Mouse (Mus musculus) myocyte (in vitro differentiated cells): ENCODE results near the gene Alkbh1. TPM values are rescaled to one million over a fixed set of nuclear protein-coding genes. Genes with fewer than 3 reads are reported as not detected.
A peak's percentile ranks its signal among the peaks of the same experiment; 100 is the strongest.
"Not testable (repeated sequence)": the region's sequence is repeated elsewhere in the genome, so short reads cannot be mapped to it uniquely, and the experiment has no call there.

ENCODE experiments used
- H3K27me3 ChIP-seq: one replicate; pipeline ENCODE4 v1.6.1; 2011; ENCODE audit not compliant: control insufficient read depth, insufficient read depth, insufficient read length
- H3K36me3 ChIP-seq: one replicate; pipeline ENCODE4 v1.6.1; 2011; ENCODE audit not compliant: control insufficient read depth, insufficient read depth
- H3K4me2 ChIP-seq: one replicate; pipeline ENCODE4 v1.6.1; 2011; ENCODE audit warnings: low read depth, control low read depth
- H3K4me3 ChIP-seq: one replicate; pipeline ENCODE4 v1.5.1; 2011; ENCODE audit warnings: mild to moderate bottlenecking, control low read depth, moderate library complexity
- H3K79me2 ChIP-seq: one replicate; pipeline ENCODE4 v1.6.1; 2011; ENCODE audit not compliant: control insufficient read depth, insufficient read depth
- H3ac ChIP-seq: one replicate; pipeline ENCODE4 v1.6.1; 2011; ENCODE audit not compliant: control insufficient read depth, insufficient read length
- CEBPB ChIP-seq: IDR thresholded peaks from 2 replicates; pipeline ENCODE4 v1.6.1; 2011; ENCODE audit warnings: mild to moderate bottlenecking, moderate library complexity; ENCODE audit not compliant: poor library complexity, insufficient read depth, severe bottlenecking
- E2F4 ChIP-seq: IDR thresholded peaks from one replicate; pipeline ENCODE4 v1.6.1; 2011; ENCODE audit warnings: mild to moderate bottlenecking, control low read depth, moderate library complexity; ENCODE audit not compliant: insufficient read depth
- MAX ChIP-seq: IDR thresholded peaks from one replicate; pipeline ENCODE4 v1.6.1; 2011; ENCODE audit warnings: low read depth, mild to moderate bottlenecking, control low read depth
- MYOD1 ChIP-seq, 3 experiments: IDR thresholded peaks; one replicate each; pipeline ENCODE4 v1.6.1; 2011; ENCODE audit warnings: control low read depth in 2 of 3, low read depth in 2 of 3, mild to moderate bottlenecking in 2 of 3, moderate library complexity in 1 of 3; ENCODE audit not compliant: insufficient read length in 2 of 3, control insufficient read depth in 1 of 3
- MYOG ChIP-seq, 3 experiments: IDR thresholded peaks; one replicate each; pipeline ENCODE4 v1.6.1; 2011; ENCODE audit warnings: control low read depth in 2 of 3, low read depth in 2 of 3, mild to moderate bottlenecking in 2 of 3; ENCODE audit not compliant: insufficient read length in 2 of 3, control insufficient read depth in 1 of 3, insufficient read depth in 1 of 3
- POLR2A ChIP-seq: IDR thresholded peaks from one replicate; pipeline ENCODE4 v1.6.1; 2011; ENCODE audit warnings: low read depth, mild to moderate bottlenecking, control low read depth, moderate library complexity; ENCODE audit not compliant: insufficient read length
- POLR2AphosphoS2 ChIP-seq: IDR thresholded peaks from one replicate; pipeline ENCODE4 v1.6.1; 2011; ENCODE audit warnings: low read depth, control low read depth; ENCODE audit not compliant: insufficient read length
- REST ChIP-seq: IDR thresholded peaks from one replicate; pipeline ENCODE4 v1.6.1; 2011; ENCODE audit warnings: mild to moderate bottlenecking, control low read depth, moderate library complexity; ENCODE audit not compliant: insufficient read depth, insufficient read length
- SRF ChIP-seq: IDR thresholded peaks from one replicate; pipeline ENCODE4 v1.6.1; 2011; ENCODE audit warnings: low read depth; ENCODE audit not compliant: control insufficient read depth, insufficient read length
- TCF12 ChIP-seq: IDR thresholded peaks from one replicate; pipeline ENCODE4 v1.6.1; 2011; ENCODE audit warnings: mild to moderate bottlenecking, control low read depth; ENCODE audit not compliant: poor library complexity, insufficient read depth, severe bottlenecking
- TCF3 ChIP-seq: IDR thresholded peaks from one replicate; pipeline ENCODE4 v1.6.1; 2011; ENCODE audit warnings: low read depth, control low read depth; ENCODE audit not compliant: insufficient read length
- USF1 ChIP-seq: IDR thresholded peaks from one replicate; pipeline ENCODE4 v1.6.1; 2011; ENCODE audit warnings: low read depth, mild to moderate bottlenecking, control low read depth, moderate library complexity
- polyA plus RNA-seq: library from polyadenylated mRNA; unstranded; fragments of >200 nt; fragmentation: generic; extraction: Trizol; gene quantifications from one replicate; pipeline ENCODE4 v1.2.1, GENCODE M21; 2012; ENCODE audit warnings: missing spikeins

Alkbh1 gene
- 9.3 TPM for polyA plus RNA-seq

DNA sequence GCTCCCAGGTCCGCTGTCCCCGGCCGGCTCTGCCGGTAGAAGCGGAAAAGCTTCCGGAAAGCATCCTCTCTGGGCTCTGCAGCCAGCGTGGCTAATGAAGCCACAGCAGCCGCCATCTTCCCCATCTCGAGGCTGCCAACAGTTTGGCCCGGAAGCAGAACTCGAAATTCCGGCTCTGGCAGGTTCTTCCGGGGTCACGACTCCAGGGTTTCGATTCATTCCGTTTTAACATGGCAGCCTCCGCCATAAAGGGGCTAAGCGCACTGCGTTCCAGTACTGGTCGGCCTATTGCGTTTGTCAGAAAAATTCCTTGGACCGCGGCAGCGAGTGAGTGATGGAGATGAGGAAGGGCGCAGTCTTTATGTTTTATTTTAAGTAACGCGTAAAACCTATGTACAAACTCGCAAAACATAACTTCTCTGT lies at the start of gene Alkbh1, which contains the start of gene Slirp:
Gene Alkbh1 (minus strand): TSS at position 318 of the 423 bp plus-strand sequence.
Gene Slirp (plus strand): TSS at position 197 of the 423 bp plus-strand sequence.
- Histone ChIP-seq H3K4me3 (peak within 1 kb of the TSS; percentile 94), H3ac (peak within 1 kb of the TSS; percentile 66), H3K79me2 (peaks cover 79% of the 10 kb centered on the region), H3K4me2 (peak within 1 kb of the TSS; percentile 98), H3K36me3 (peaks cover 45% of the 10 kb centered on the region), H3K27me3 (no peaks in the 10 kb centered on the region)
- no peak for TF ChIP-seq TCF12
- TF ChIP-seq POLR2A, result peak; percentile 62
- peak; percentile 77 for TF ChIP-seq POLR2AphosphoS2
- peak in 1 of 3 experiments; percentile 1 for TF ChIP-seq MYOG (IDR thresholded peaks at IDR 0.05; ENCODE audit: control insufficient read depth in 1 of 3, insufficient read depth in 1 of 3, insufficient read length in 2 of 3, low read depth in 2 of 3)

GRCm38 (mm10) chr12:87488683-87489082 lies 44.9 kb upstream of the Alkbh1 start:
- H3ac ChIP-seq, H3K4me3 ChIP-seq, H3K36me3 ChIP-seq, H3K27me3 ChIP-seq, H3K79me2 ChIP-seq, H3K4me2 ChIP-seq: not testable (repeated sequence)

DNA sequence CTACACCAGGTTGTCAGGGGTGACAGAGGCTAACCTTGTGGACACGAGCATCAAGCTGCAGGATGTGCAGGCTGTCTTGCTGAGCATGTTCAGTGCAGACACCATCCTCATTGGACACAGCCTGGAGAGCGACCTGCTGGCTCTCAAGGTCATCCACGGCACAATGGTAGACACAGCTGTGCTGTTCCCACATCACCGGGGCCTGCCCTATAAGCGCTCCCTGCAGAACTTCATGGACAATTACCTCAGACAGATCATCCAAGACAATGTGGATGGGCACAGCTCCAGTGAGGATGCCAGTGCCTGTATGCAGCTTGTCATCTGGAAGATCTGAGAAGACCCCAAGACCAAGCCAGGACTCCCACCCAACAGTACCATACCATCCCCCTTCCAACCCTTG lies 38.7 kb upstream of the Alkbh1 start:
- H3K27me3 ChIP-seq, H3K4me2 ChIP-seq, H3K4me3 ChIP-seq, H3K36me3 ChIP-seq, H3ac ChIP-seq, H3K79me2 ChIP-seq: not testable (repeated sequence)

- TF ChIP-seq TCF12, result no peak
- TF ChIP-seq E2F4, result no peak
- no peak for TF ChIP-seq TCF3
- TF ChIP-seq POLR2AphosphoS2, result no peak
- no peak for TF ChIP-seq CEBPB
- TF ChIP-seq MAX, result no peak
- no peak for TF ChIP-seq MYOD1 (IDR thresholded peaks at IDR 0.05; ENCODE audit: control insufficient read depth in 1 of 3, insufficient read length in 2 of 3, low read depth in 2 of 3)
- no peak for TF ChIP-seq MYOG (IDR thresholded peaks at IDR 0.05; ENCODE audit: control insufficient read depth in 1 of 3, insufficient read depth in 1 of 3, insufficient read length in 2 of 3, low read depth in 2 of 3)
- TF ChIP-seq SRF, result no peak
- TF ChIP-seq REST, result no peak
- TF ChIP-seq POLR2A, result no peak
- TF ChIP-seq USF1, result no peak
- H3K36me3 ChIP-seq, result no peaks in the 10 kb centered on the region
- peaks cover 21% of the 10 kb centered on the region for H3K79me2 ChIP-seq
- H3K4me3 ChIP-seq, result peak overlapping the region; percentile 27
- peak overlapping the region; percentile 14 for H3K4me2 ChIP-seq
- no peaks in the 10 kb centered on the region for H3K27me3 ChIP-seq
- H3ac ChIP-seq, result no peak overlapping the region
These were observed 30.9 kb upstream of the Alkbh1 start for GRCm38 (mm10) chr12:87474756-87475155.

GRCm38 (mm10) chr12:87471964-87472786 lies 28.4 kb upstream of the Alkbh1 start, which contains the start of gene Snw1:
Gene Snw1 (minus strand): TSS chr12:87472274.
- TF ChIP-seq SRF (no peak), USF1 (no peak), E2F4 (no peak), TCF3 (no peak), CEBPB (no peak), MYOG (IDR thresholded peaks at IDR 0.05; ENCODE audit: control insufficient read depth in 1 of 3, insufficient read depth in 1 of 3, insufficient read length in 2 of 3, low read depth in 2 of 3) (peak in 1 of 3 experiments; percentile 11), MYOD1 (IDR thresholded peaks at IDR 0.05; ENCODE audit: control insufficient read depth in 1 of 3, insufficient read length in 2 of 3, low read depth in 2 of 3) (no peak), REST (no peak), MAX (no peak), POLR2AphosphoS2 (peak; percentile 49), POLR2A (peak; percentile 66)
- Histone ChIP-seq H3K79me2 (peaks cover 30% of the 10 kb centered on the region), H3K4me2 (peak within 1 kb of the TSS; percentile 75), H3K4me3 (peak within 1 kb of the TSS; percentile 77), H3K36me3 (peaks cover 13% of the 10 kb centered on the region), H3ac (peak within 1 kb of the TSS; percentile 18), H3K27me3 (no peaks in the 10 kb centered on the region)
